Mouse (Mus musculus): ENCODE results near the gene Gm11639. TPM values are rescaled to one million over a fixed set of nuclear protein-coding genes. Genes with fewer than 3 reads are reported as not detected.
"Not testable (repeated sequence)": the region's sequence is repeated elsewhere in the genome, so short reads cannot be mapped to it uniquely, and the experiment has no call there.

The Gm11639 gene
- total RNA-seq, 2 experiments from 2014 or later, result 0.27 to 0.35 TPM

DNA sequence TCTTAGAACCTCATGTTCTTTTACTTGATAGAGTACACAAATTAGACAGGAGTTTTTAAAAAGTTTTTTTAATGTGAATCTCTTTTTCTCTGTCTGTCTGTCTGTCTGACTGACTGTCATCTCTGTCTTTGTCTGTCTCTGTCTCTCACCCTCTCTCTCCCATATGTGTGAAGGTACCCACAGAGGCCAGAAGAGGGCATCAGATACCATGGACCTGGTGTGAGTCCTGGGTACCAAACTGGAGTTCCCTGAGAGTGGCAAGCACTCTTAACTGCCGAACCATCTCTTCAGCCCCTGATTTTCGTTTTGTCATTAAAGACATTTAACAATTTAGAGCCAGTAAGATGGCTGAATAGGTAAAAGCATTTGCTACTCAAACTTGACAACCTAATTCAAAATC, 21.6 kb downstream of the Gm11639 start:
- DNase-seq, result no peak

DNA sequence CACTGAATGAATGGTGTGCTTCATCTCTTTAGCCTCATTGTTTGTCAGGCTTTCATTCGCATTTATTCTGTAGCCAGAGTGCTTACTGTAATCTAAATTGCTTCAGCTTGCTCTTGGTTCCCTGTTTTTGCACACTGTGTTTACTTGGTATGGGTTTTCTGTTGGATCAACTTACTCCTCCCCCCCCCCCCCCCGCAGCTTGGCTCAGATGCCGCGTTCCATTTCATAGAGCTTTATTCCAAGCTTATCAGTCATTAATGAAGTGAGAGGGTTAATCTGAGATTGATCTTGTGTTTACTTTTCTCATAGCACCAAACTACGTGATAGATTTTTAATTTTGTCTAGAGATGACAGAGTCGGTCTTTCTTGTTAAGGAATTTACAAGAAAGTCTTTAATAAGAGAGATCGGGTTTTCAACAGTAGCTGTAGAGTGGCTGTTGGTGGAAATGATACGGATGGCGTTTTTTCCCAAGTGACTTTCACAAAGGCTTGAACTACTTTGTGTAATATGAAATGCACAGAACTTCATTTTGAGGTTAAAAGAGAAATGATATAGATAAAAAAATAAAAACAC, 59.6 kb downstream of the Gm11639 start:
- DNase-seq, result no peak

DNA sequence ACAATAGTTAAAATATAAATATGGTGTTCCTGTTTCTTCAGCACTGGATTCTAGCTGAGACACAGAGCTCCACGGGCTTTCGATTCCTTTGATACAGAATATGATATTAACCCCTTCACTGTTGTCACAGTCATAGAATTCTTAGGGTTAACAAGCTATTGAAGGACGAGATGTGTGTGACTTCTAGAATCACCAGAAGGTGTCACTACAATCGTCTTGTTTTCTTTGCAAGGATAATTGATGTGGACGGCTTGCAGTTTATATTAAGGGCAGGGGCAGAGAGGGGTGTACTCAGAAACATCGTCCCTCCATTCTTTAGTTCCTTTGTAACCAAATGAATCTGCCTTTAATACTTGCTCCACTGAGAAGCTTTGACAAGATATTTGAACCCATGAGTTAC, 80.3 kb downstream of the Gm11639 start:
- DNase-seq, result no peak

DNA sequence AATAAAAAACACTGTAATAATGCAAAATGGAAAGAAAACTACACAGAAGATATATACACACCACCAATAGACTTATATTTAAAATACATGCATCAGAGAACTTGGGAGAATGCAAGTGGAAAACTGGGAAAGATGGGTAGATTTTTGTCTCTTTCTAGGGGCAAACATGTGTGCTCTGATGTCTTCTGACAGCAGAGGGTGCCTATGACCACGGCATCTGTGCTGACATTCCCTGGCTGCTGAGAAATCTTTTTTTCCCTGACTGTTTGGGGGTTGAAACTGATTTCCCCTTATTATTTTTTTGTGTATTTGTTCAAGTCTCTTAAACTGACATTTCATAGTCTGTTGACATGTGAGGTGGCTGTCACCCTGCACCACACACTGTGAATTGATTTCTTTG, 81.6 kb downstream of the Gm11639 start:
- DNase-seq, result no peak

DNA sequence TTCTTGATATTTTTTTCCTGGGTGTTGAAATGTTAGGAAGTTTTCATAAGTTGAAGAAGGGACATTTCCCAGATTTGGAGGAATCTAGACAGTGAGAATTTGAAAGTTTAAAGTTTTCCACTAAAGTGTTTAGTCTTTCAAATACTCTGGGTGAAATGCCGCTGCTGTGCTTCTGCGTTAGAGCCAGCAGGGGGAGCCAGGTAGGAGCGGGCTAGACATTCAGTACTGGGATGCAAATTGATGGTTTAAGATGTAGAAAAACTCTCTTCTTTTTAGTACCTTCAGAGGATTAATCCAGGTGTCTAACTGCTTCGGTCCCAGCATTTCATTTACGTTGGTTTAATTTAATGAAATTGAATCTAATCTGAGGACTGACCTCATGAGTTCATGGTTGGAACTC, 82.6 kb downstream of the Gm11639 start:
- DNase-seq, result peak; percentile 10 to 30

DNA sequence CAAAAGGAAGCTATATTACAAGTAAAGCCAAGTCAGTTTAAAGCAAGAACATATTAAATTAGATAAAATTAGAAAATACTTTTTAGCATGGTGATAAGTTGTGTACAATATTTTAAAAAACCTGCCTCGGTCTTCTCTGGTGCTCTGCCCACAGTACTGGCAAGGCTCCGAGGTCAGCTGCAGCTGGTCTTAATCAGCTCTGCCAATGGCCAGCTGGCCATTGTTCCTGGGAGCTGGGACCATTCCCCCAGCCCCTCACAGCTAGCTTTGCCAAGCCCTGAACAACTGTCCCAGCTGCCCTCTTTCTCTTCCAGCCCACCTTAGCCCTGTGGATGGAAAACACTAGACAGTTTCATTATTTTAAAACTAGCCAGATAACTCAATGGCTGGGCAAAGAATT, 93.3 kb downstream of the Gm11639 start:
- no peak for DNase-seq

DNA sequence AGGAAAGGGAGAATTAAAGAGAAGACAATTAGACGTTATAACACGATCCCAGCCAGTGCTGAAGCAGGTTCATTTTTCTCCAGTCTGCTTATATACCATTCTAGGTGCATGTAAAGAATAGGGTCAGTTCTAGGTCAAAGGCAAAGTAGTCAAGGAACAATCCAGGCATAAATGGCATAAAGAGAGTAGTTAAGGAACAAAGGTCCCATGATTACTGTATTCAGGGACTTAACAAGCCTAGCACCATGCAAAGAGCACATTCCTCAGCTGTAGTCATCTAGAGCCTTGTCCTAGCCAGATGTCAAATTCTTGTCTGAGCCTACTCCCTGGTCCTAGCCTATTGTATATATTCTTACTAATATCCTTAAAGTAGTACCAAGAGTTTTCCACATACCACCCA, 259.2 kb downstream of the Gm11639 start:
- no peak for DNase-seq

DNA sequence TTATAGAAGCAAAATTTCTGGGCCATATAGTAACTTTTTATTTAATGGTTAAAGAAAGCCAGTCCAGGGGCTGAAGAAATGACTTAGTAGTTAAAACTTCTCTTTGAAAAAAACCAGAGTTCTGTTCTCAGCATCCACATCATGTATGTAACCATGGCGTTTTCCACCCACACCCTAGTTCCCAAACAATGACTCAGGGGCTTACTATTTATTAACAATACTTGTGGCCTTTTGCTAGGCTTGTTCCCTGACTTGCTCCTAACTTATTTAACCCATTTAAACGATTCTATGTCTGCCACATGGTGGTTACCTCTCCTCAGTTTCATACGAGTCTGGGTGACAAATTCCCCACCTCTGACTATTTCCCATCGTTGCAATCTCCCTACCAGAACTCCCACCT, 266.8 kb downstream of the Gm11639 start:
- no peak for DNase-seq

DNA sequence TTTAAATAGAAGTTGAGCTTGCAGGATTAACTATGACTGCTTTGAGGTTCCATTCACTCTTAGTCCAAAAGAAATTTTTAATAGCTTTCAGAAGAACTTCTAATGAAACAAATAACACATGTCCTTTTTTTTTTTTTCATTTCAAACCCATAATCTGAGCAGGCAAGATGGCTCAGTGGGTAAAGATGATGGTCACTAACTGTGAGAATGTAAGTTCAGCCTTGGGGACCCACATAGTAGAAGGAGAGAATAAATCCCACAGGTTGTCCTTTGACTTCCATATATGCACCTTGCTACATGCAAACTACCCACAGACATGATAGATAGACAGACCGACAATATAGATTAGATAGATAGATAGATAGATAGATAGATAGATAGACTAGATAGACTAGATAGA, 282.4 kb downstream of the Gm11639 start:
- no peak for DNase-seq

DNA sequence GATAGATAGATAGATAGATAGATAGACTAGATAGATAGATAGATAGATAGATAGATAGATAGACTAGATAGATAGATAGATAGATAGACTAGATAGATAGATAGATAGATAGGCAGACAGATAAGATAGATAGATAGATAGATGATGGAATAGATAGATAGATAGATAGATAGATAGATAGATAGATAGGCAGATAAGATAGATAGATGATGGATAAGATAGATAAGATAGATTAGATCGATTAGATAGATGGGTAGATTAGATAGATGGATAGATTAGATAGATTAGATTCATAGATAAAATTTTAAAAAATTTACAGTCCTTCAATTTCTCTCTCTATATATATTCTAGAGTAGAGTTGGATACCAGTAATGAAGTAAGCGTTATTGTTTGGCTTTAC, 282.9 kb downstream of the Gm11639 start:
- no peak for DNase-seq

DNA sequence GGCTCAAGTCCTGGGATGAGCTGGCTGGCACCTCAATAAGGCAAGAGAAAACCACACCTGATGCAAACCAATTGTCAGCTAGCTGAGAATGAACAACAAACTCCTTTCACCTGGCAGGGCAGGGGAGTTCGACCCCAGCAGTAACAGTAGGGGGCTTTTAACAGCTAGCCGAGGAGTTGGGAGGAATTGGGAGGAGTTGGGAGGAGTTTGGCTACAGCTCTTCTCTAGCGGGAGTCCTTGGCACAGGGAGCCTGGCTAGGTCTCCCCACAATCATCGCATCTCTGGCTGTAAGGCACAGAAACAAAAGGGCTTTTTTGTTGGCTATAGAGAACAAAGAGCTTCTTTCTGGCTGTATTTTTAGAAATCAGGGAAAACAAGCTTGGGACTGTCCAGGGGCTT, 285.8 kb downstream of the Gm11639 start:
- DNase-seq, result peak in 1 of 2 experiments; percentile 4

DNA sequence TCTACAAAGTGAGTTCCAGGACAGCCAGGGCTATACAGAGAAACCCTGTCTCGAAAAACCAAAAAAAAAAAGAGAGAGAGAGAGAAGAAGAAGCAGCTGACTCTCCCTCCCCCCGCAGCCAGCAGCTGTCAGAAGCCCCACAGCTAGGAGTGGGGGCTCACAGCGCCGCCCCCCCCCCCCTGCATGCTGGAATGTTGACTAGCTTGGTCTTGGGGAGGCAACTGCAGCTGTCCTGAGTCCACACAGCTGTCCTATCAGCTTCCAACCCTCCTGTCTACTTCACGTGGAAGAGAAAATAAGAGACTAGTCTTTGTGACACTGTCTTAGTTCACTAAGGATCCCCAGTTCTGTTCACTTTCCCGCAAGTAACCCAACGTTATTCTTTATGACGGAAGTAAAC, 287.0 kb downstream of the Gm11639 start:
- no peak for DNase-seq

DNA sequence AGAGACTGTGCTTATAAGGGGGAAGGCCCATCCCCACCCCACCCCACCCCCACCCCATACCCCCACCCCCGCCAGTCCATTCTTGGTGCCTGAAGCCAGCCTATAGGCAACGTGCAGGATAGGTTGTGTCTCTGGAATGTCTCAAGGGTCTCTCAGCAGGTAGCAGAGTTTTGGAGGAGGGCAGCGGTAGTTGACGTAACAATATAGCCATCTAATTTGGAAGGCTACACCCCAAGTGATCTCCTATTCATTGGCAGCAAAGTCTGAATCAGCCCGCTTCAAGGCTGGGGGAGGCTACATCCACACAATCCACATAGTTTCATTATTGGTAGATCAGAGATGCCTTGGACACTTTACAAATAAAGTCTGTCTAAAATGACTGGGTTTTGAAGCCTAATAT, 292.5 kb downstream of the Gm11639 start:
- no peak for DNase-seq

DNA sequence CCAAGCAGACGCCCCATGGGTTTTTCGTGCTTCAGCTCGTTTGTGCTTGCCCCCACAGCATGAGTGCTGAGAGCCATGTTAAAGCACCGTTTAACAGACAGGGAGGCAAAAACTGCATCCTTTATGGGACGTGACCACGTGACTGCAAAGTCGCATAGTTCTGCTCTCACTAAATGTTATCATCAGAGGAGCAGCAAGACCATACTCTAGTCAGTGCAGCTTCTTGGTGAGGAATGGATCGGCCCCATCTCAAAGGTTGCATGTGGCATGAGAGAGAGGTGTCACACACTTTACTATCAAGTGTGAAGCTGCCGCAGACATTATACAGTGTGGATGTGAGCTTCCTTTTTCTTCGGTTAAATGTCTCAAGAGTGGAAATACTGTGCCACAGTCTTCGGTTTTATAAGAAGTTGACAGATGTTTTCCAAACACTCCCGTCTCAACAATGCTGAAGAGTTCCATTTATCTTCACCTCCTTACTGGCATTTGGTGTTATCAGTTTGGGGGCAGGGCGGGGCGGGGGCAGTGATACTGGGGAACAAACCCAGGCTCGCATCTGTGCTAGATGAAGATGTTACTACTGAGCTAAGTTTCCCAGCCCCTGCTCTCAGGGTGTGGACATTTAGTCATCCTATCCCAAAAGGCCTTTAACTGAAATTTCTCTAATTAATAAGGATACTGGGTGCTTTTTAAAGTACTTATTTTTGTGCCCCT, 296.0 kb downstream of the Gm11639 start:
- DNase-seq, result no peak

DNA sequence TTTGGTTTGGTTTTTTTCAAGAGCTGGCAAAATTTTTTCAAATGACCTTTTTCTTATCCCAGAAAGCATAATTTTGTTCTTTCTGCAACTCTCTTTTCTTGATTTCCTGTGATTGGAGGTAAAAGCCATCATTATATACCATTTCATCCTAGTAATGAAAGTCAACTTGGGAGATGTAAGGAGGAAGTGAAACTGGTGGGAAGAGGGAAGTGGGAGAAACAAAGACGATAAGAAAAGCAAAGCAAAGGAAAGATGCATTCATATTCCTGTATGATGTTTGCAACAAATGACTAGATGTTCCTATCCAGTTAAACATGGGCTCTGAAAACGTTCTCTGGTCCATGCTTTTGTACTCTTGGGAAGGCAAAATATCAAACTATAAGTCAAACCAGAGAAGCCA, 323.7 kb downstream of the Gm11639 start:
- no peak for DNase-seq

DNA sequence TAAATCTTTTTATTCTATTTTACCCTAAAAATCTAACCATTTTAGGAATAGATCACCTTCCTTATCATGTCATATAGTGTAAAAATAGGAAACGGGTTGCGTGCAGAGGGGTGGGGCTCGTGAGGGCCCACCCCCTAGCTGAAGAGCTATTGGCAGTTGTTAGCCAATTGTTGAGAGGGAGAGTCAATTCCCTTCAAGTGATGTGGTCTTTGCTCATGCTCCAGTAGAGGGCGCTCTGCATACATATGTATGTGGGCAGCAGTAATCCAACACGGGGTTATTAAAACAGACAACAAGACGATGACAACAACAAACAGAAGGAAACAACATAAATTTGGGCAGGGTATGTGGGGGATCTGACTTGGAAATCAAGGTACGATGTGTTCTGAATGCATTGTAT, 335.6 kb downstream of the Gm11639 start:
- DNase-seq, result no peak

DNA sequence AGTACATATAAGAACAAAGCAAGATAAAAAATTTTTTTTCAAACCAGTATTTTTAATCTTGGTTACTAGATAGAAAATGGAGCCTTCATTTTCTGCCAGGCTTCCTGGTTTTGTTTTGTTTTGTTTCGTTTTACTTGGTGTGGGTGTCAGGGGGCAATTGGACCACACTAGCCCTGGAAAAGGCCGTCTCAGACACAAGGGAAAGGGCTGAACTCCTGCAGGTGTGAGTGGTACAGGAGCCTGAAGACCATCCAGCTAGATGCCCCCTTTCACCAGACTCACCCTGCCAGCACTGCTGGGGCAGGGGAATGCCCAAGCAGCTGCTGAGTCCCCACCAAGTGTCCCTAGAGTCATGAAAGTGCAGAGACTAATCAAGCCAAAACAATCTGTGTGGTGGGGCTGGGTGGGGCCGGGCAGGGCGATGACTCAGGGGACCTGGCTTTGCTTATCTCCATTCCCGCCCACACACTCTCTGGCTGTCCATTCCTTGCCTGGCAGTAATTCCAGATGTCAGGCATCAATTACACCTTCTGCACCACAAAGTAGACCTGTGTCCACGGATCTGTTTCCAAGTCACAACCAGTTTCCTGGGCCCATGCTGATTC, 343.3 kb downstream of the Gm11639 start:
- no peak for DNase-seq

DNA sequence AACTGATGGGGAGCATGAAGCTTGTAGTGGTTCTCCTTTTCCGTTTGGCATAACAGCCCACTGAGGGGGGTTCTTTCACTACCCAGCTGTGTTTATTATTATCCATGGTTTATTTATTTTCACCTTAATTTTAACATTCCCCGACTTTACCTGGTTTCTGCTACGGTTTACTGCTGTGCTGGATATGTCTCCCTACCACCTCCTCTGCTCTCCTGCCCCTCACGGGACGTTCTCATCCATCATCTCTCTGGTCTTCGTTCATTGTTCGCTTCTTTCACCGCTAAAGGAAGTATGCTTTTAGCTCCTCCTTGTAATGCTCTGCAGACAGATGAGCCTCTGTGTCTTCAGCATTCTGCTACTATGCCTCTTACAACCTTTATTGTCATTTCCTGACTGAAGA, 344.0 kb downstream of the Gm11639 start:
- no peak for DNase-seq

DNA sequence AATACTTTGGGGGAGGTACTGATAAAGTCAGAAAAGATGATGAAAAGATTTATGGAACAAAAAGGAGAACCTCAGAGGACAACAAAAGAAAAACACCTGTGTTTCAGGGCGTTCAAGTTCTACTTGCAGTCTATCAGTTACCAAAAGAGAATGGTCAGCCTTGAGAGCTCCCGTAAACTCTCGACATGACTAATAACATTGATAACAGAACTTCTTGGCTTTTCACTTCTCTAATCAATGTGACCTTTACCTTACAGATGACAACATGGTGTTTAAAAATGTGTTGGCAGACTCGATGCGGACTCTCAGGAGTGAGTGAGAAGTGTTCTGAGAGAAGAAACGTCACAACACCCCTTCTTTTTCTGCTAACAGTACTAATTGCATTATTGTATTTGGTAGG, 344.7 kb downstream of the Gm11639 start:
- no peak for DNase-seq

DNA sequence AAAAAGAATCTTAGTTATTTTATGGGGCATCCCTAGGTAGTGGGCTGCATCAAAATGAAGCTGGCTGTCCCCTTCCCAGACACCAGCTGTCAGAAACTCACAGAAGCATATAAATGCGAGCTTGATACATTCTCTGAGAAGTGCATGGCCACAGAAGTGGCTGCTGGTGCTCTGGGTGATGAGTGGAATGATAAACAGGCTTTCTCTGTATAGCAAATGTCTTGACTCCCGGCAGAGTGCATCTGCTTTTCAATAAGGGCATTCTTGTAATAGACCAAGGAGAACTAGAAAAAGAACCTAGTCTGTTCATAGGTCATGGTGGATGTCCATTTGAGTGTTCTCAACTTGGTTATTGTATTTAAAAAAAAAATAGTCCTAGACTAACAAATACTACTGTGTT, 345.6 kb downstream of the Gm11639 start:
- no peak for DNase-seq

DNA sequence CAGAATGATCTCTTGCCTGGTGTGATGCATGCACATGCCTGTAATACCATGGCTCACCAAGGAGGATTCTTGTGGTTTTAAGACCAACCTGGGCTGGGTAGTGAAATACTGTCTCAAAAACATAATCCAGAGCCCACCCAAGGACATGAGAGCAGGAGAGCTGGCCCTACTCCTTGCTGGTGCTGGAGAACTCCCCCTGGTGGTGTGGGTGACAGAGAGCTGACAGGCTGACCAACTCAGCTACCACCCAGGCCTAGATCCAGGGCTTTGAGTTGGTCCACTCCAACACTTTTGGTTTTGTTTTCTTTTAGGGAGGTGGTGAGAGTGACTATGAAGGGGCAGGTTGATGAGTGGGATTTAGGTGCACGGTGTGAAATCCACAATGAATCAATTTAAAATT, 349.6 kb downstream of the Gm11639 start:
- DNase-seq, result no peak

DNA sequence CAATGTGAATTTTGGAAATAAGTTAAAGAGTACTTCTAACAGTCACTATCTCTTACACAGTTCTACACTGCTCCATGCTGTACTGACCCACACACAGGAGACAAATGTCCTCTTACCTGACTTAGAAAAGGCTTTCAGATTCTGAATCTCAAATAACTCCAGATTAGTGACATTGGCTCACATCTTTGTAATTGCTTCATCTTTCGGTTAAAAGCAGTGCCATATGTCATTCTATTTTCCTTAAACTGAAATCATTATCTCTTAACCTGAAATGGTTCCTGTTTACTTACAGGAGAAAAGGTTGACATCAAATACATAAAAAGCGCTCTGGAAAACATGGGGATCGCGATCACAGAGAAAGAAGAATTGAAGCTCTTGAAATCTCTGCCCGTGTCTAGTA, 377.8 kb downstream of the Gm11639 start, which contains the start of gene Efcab3:
Gene Efcab3, plus strand, starts transcription at position 301 of the 400 bp plus-strand sequence.
- no peak for DNase-seq

DNA sequence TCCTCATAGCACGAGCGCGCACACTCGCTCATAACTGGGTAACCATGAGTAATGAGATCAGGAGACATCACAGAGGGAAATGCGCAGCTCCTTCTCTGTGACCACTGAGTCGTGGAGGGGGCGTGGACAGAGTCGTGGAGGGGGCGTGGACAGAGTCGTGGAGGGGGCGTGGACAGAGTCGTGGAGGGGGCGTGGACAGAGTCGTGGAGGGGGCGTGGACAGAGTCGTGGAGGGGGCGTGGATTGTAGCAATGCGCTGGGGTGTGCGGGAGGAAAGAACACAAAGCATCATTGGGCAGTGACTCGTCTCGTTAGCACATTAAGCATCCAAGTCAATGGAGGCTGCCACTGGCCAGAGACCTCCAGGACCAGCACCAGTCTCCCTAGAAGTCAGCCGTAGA, 426.9 kb downstream of the Gm11639 start:
- not testable (repeated sequence) for DNase-seq

DNA sequence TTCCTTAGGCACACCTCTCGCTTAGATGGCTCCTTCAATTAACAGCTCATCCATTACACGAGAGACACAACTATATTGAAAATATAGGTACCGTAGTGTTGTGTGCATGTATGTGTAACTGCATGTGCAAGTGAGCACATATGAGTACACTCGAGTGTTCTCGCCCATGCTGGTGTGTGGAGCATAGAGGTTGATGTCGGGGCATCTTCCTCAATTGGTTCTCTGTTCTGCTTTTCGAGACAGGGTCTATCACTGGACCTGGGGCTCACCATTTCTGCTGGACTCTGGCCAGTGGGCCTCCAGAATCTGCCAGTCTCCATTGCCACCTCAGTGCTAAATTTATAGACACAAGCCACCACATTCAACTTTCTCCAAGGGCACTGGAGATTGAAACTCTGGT, 432.3 kb downstream of the Gm11639 start:
- DNase-seq, result no peak

All from layer of hippocampus, postnatal 36 days (tissue).